Mouse (Mus musculus): ENCODE results near the gene Oxct1.
A peak's percentile ranks its signal among the peaks of the same experiment; 100 is the strongest.

Oxct1 gene

GRCm38 (mm10) chr15:4028960-4029359 lies 2.8 kb downstream of the Oxct1 start:
- no peak for DNase-seq (ENCODE audit: low spot score)

- DNase-seq (ENCODE audit: low spot score): no peak
Observed at GRCm38 (mm10) chr15:4033168-4034004, 7.2 kb downstream of the Oxct1 start.

GRCm38 (mm10) chr15:4042423-4042822 lies 16.2 kb downstream of the Oxct1 start:
- DNase-seq (ENCODE audit: low spot score): no peak

GRCm38 (mm10) chr15:4043032-4043471 lies 16.9 kb downstream of the Oxct1 start:
- DNase-seq (ENCODE audit: low spot score): no peak

- DNase-seq (ENCODE audit: low spot score): peak; percentile 27
Observed at GRCm38 (mm10) chr15:4056627-4057026, 30.4 kb downstream of the Oxct1 start.

GRCm38 (mm10) chr15:4063574-4063973 lies 37.4 kb downstream of the Oxct1 start:
- peak; percentile 14 for DNase-seq (ENCODE audit: low spot score)

- no peak for DNase-seq (ENCODE audit: low spot score)
Observed at GRCm38 (mm10) chr15:4064013-4064412, 37.8 kb downstream of the Oxct1 start.

- no peak for DNase-seq (ENCODE audit: low spot score)
Observed at GRCm38 (mm10) chr15:4064694-4065093, 38.5 kb downstream of the Oxct1 start.

GRCm38 (mm10) chr15:4067273-4067990 lies 41.2 kb downstream of the Oxct1 start:
- DNase-seq (ENCODE audit: low spot score): no peak

GRCm38 (mm10) chr15:4077978-4078377 lies 51.8 kb downstream of the Oxct1 start:
- DNase-seq (ENCODE audit: low spot score): no peak

GRCm38 (mm10) chr15:4078785-4079184 lies 52.6 kb downstream of the Oxct1 start:
- no peak for DNase-seq (ENCODE audit: low spot score)

GRCm38 (mm10) chr15:4079425-4080189 lies 53.4 kb downstream of the Oxct1 start:
- no peak for DNase-seq (ENCODE audit: low spot score)

- DNase-seq (ENCODE audit: low spot score): no peak
Observed at GRCm38 (mm10) chr15:4085600-4086384, 59.6 kb downstream of the Oxct1 start.

GRCm38 (mm10) chr15:4087446-4087845 lies 61.3 kb downstream of the Oxct1 start:
- no peak for DNase-seq (ENCODE audit: low spot score)

- DNase-seq (ENCODE audit: low spot score): no peak
Observed at GRCm38 (mm10) chr15:4087914-4088313, 61.7 kb downstream of the Oxct1 start.

GRCm38 (mm10) chr15:4090601-4091000 lies 64.4 kb downstream of the Oxct1 start:
- DNase-seq (ENCODE audit: low spot score): no peak

GRCm38 (mm10) chr15:4092586-4092985 lies 66.4 kb downstream of the Oxct1 start:
- no peak for DNase-seq (ENCODE audit: low spot score)

- DNase-seq (ENCODE audit: low spot score): no peak
Observed at GRCm38 (mm10) chr15:4100341-4100921, 74.2 kb downstream of the Oxct1 start.

- DNase-seq (ENCODE audit: low spot score): no peak
Observed at GRCm38 (mm10) chr15:4101025-4101424, 74.8 kb downstream of the Oxct1 start.

GRCm38 (mm10) chr15:4104319-4104718 lies 78.1 kb downstream of the Oxct1 start:
- no peak for DNase-seq (ENCODE audit: low spot score)

- DNase-seq (ENCODE audit: low spot score): no peak
Observed at GRCm38 (mm10) chr15:4105498-4105897, 79.3 kb downstream of the Oxct1 start.
